Mouse (Mus musculus) MEL (cell line): ENCODE results near the gene Pofut1. TPM values are rescaled to one million over a fixed set of nuclear protein-coding genes. Genes with fewer than 3 reads are reported as not detected.

Experiments
- DNase-seq: peaks from one replicate; pipeline ENCODE4 v3.0.0; 2011; ENCODE audit warnings: low read depth, low spot score
- H3K27ac ChIP-seq: 2 replicates; pipeline ENCODE4 v1.5.1; 2012; ENCODE audit warnings: low read depth, mild to moderate bottlenecking, control low read depth, low read length, moderate library complexity; ENCODE audit not compliant: control insufficient read depth
- H3K27me3 ChIP-seq, 2 experiments: fragments of 150-350 bp in 1 of 2; sonication (generic) in 1 of 2; 2 replicates each; pipeline ENCODE4 v1.6.1; 2012; ENCODE audit warnings: low read length in 2 of 2, mild to moderate bottlenecking in 2 of 2, improper control_type of control experiment in 1 of 2, moderate library complexity in 1 of 2; ENCODE audit not compliant: insufficient read depth in 2 of 2, control insufficient read depth in 1 of 2
- H3K36me3 ChIP-seq, 2 experiments: 2 replicates each; pipeline ENCODE4 v1.6.1; 2012 to 2014; ENCODE audit warnings: low read length in 2 of 2, improper control_type of control experiment in 1 of 2, inconsistent platforms in 1 of 2, mild to moderate bottlenecking in 1 of 2; ENCODE audit not compliant: insufficient read depth in 2 of 2, control insufficient read depth in 1 of 2
- H3K4me1 ChIP-seq, 2 experiments: fragments of 150-350 bp in 1 of 2; sonication (generic) in 1 of 2; 2 replicates each; pipeline ENCODE4 v1.6.1; 2012; ENCODE audit warnings: low read length in 2 of 2, improper control_type of control experiment in 1 of 2, mild to moderate bottlenecking in 1 of 2; ENCODE audit not compliant: insufficient read depth in 2 of 2, control insufficient read depth in 1 of 2
- H3K4me3 ChIP-seq, 2 experiments: fragments of 150-350 bp in 1 of 2; sonication (generic) in 1 of 2; 2 replicates each; pipeline ENCODE4 v1.5.1; 2012; ENCODE audit warnings: low read depth in 2 of 2, low read length in 2 of 2, mild to moderate bottlenecking in 2 of 2, moderate library complexity in 2 of 2, control low read depth in 1 of 2, improper control_type of control experiment in 1 of 2; ENCODE audit not compliant: control insufficient read depth in 1 of 2, insufficient read depth in 1 of 2
- H3K79me2 ChIP-seq: 2 replicates; pipeline ENCODE4 v1.6.1; 2012; ENCODE audit warnings: mild to moderate bottlenecking, low read length, moderate library complexity; ENCODE audit not compliant: control insufficient read depth, poor library complexity, insufficient read depth
- H3K9ac ChIP-seq: 2 replicates; pipeline ENCODE4 v1.6.1; 2012; ENCODE audit warnings: low read depth, mild to moderate bottlenecking, control low read depth, low read length, moderate library complexity; ENCODE audit not compliant: control insufficient read depth, poor library complexity, severe bottlenecking
- H3K9me3 ChIP-seq: fragments of 150-350 bp; sonication (generic); replicated peaks from 2 replicates; pipeline ENCODE4 v1.6.1; 2012; ENCODE audit warnings: mild to moderate bottlenecking, low read length, improper control_type of control experiment, moderate library complexity; ENCODE audit not compliant: insufficient read depth
- CHD1 ChIP-seq: IDR thresholded peaks from 2 replicates; pipeline ENCODE4 v1.6.1; 2012; ENCODE audit warnings: low read depth, mild to moderate bottlenecking, inconsistent platforms, low read length, improper control_type of control experiment
- CHD2 ChIP-seq: IDR thresholded peaks from 2 replicates; pipeline ENCODE4 v1.6.1; 2011; ENCODE audit warnings: low read length, improper control_type of control experiment
- CTCF ChIP-seq, 3 experiments: IDR thresholded peaks in 2 of 3; conservative IDR thresholded peaks in 1 of 3; 2 replicates each; pipeline ENCODE4 v1.5.1; 2011 to 2012; ENCODE audit warnings: low read length in 3 of 3, low read depth in 2 of 3, mild to moderate bottlenecking in 2 of 3, improper control_type of control experiment in 1 of 3, inconsistent platforms in 1 of 3, mixed read lengths in 1 of 3, moderate library complexity in 1 of 3; ENCODE audit not compliant: control insufficient read depth in 1 of 3, insufficient read depth in 1 of 3, poor library complexity in 1 of 3, severe bottlenecking in 1 of 3
- E2F4 ChIP-seq: IDR thresholded peaks from 2 replicates; pipeline ENCODE4 v1.6.1; 2011; ENCODE audit warnings: low read depth, low read length, improper control_type of control experiment, borderline replicate concordance
- EP300 ChIP-seq, 2 experiments: IDR thresholded peaks; 2 replicates each; pipeline ENCODE4 v1.6.1; 2011; ENCODE audit warnings: improper control_type of control experiment in 2 of 2, low read length in 2 of 2, low read depth in 1 of 2, mild to moderate bottlenecking in 1 of 2
- ETS1 ChIP-seq: IDR thresholded peaks from 2 replicates; pipeline ENCODE4 v1.6.1; 2012; ENCODE audit warnings: low read depth, mild to moderate bottlenecking, inconsistent platforms, low read length, improper control_type of control experiment, moderate library complexity
- GABPA ChIP-seq: IDR thresholded peaks from 2 replicates; pipeline ENCODE4 v1.6.1; 2012; ENCODE audit warnings: low read depth, mild to moderate bottlenecking, inconsistent platforms, low read length, improper control_type of control experiment, moderate library complexity
- HCFC1 ChIP-seq: IDR thresholded peaks from 2 replicates; pipeline ENCODE4 v1.6.1; 2012; ENCODE audit warnings: low read depth, mild to moderate bottlenecking, inconsistent platforms, low read length, improper control_type of control experiment, moderate library complexity
- MXI1 ChIP-seq: IDR thresholded peaks from 2 replicates; pipeline ENCODE4 v1.6.1; 2011; ENCODE audit warnings: mild to moderate bottlenecking, low read depth, low read length, improper control_type of control experiment
- MYB ChIP-seq: IDR thresholded peaks from 2 replicates; pipeline ENCODE4 v1.6.1; 2011; ENCODE audit warnings: mild to moderate bottlenecking, low read depth, low read length, improper control_type of control experiment
- POLR2AphosphoS2 ChIP-seq: IDR thresholded peaks from 2 replicates; pipeline ENCODE4 v1.6.1; 2011; ENCODE audit warnings: low read length, improper control_type of control experiment
- POLR2AphosphoS5 ChIP-seq: IDR thresholded peaks from 2 replicates; pipeline ENCODE4 v1.6.1; 2012; ENCODE audit warnings: low read depth, borderline replicate concordance, mild to moderate bottlenecking, inconsistent platforms, low read length, moderate library complexity, mixed read lengths
- SMC3 ChIP-seq: IDR thresholded peaks from 2 replicates; pipeline ENCODE4 v1.6.1; 2011; ENCODE audit warnings: low read depth, low read length, improper control_type of control experiment
- TAL1 ChIP-seq: IDR thresholded peaks from 2 replicates; pipeline ENCODE4 v1.6.1; 2012; ENCODE audit warnings: mild to moderate bottlenecking, inconsistent platforms, low read length, moderate library complexity, mixed read lengths
- TCF12 ChIP-seq: IDR thresholded peaks from 2 replicates; pipeline ENCODE4 v1.6.1; 2014; ENCODE audit warnings: low read depth, mild to moderate bottlenecking, inconsistent platforms, low read length, improper control_type of control experiment, moderate library complexity
- USF2 ChIP-seq, 2 experiments: IDR thresholded peaks; 2 replicates each; pipeline ENCODE4 v1.6.1; 2011 to 2012; ENCODE audit warnings: improper control_type of control experiment in 2 of 2, low read length in 2 of 2, borderline replicate concordance in 1 of 2, inconsistent platforms in 1 of 2, low read depth in 1 of 2, mild to moderate bottlenecking in 1 of 2; ENCODE audit not compliant: insufficient read depth in 1 of 2
- ZC3H11A ChIP-seq: IDR thresholded peaks from 2 replicates; pipeline ENCODE4 v1.6.1; 2012; ENCODE audit warnings: low read depth, mild to moderate bottlenecking, inconsistent platforms, low read length, improper control_type of control experiment
- ZKSCAN1 ChIP-seq: IDR thresholded peaks from 2 replicates; pipeline ENCODE4 v1.6.1; 2012; ENCODE audit warnings: low read depth, mild to moderate bottlenecking, inconsistent platforms, low read length, improper control_type of control experiment, moderate library complexity
- ZMIZ1 ChIP-seq: IDR thresholded peaks from 2 replicates; pipeline ENCODE4 v1.6.1; 2012; ENCODE audit warnings: low read depth, mild to moderate bottlenecking, inconsistent platforms, low read length, improper control_type of control experiment, moderate library complexity
- polyA plus RNA-seq, 2 experiments: library from polyadenylated mRNA; stranded (reverse) in 1 of 2; unstranded in 1 of 2; fragments of >175 nt in 1 of 2; fragments of >200 nt in 1 of 2; gene quantifications; 2 replicates each; pipeline versions ENCODE4 v1.2.1 to v1.2.4; 2012; ENCODE audit warnings: low replicate concordance in 2 of 2, low read depth in 1 of 2; ENCODE audit not compliant: insufficient read length in 2 of 2, insufficient read depth in 1 of 2, missing spikeins in 1 of 2
- total RNA-seq: library from RNA; depleted of rRNA; stranded (reverse); fragments of 300-350 nt; gene quantifications from 2 replicates; pipeline ENCODE4 v1.2.3, GENCODE M21; 2012

Pofut1 gene
- total and polyA plus RNA-seq, 3 experiments, result 20.2 to 28.7 TPM; not detected in 1

DNA sequence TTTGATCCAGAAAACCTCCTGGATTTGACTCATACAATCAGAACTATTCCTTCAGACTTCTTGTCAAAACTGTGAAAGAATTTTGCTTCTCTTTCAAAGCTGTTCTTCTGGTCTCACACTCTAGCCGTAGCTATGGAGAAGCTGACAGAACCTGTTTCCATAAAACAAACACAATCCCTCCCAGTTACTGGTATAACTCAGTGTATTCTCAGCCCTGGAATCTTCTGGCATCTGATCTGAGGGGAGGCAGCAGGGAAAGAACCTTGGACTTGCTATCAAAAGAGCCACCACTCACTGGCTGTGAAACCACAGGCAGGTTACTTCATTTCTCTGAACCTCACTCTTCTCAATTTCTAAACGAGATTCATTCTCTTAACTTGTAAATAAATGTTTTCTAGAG is 2.9 kb upstream of the Pofut1 start:
- no peaks in the 10 kb centered on the region for H3K9me3 ChIP-seq
- peaks cover 48% of the 10 kb centered on the region for H3K79me2 ChIP-seq
- H3K9ac ChIP-seq, result no peak overlapping the region
- no peak for DNase-seq
- TF ChIP-seq MXI1, result no peak
- no peak for TF ChIP-seq CHD1
- no peak for TF ChIP-seq SMC3
- TF ChIP-seq MYB, result no peak
- TF ChIP-seq TCF12, result no peak
- TF ChIP-seq USF2 (IDR thresholded peaks at IDR 0.05; ENCODE audit: borderline replicate concordance in 1 of 2, insufficient read depth in 1 of 2, low read depth in 1 of 2, low read length in 2 of 2), result no peak
- no peak for TF ChIP-seq CHD2
- TF ChIP-seq POLR2AphosphoS5, result no peak
- no peak for TF ChIP-seq POLR2AphosphoS2
- no peak for TF ChIP-seq ZC3H11A
- TF ChIP-seq GABPA, result no peak
- no peak for TF ChIP-seq CTCF (IDR thresholded peaks at IDR 0.05 in 2 of 3, conservative IDR thresholded peaks at IDR 0.05 in 1 of 3; ENCODE audit: control insufficient read depth in 1 of 3, insufficient read depth in 1 of 3, low read depth in 2 of 3, low read length in 3 of 3, poor library complexity in 1 of 3, severe bottlenecking in 1 of 3)
- no peak for TF ChIP-seq TAL1
- TF ChIP-seq HCFC1, result no peak
- no peak for TF ChIP-seq ZMIZ1
- TF ChIP-seq ZKSCAN1, result no peak
- TF ChIP-seq ETS1, result no peak
- H3K27ac ChIP-seq, result no peak overlapping the region
- peaks cover 25 to 36% of the 10 kb centered on the region in 2 experiments for H3K36me3 ChIP-seq
- no peaks in the 10 kb centered on the region for H3K27me3 ChIP-seq
- no peak overlapping the region for H3K4me3 ChIP-seq
- H3K4me1 ChIP-seq, result peaks cover 14 to 18% of the 10 kb centered on the region in 2 experiments

DNA sequence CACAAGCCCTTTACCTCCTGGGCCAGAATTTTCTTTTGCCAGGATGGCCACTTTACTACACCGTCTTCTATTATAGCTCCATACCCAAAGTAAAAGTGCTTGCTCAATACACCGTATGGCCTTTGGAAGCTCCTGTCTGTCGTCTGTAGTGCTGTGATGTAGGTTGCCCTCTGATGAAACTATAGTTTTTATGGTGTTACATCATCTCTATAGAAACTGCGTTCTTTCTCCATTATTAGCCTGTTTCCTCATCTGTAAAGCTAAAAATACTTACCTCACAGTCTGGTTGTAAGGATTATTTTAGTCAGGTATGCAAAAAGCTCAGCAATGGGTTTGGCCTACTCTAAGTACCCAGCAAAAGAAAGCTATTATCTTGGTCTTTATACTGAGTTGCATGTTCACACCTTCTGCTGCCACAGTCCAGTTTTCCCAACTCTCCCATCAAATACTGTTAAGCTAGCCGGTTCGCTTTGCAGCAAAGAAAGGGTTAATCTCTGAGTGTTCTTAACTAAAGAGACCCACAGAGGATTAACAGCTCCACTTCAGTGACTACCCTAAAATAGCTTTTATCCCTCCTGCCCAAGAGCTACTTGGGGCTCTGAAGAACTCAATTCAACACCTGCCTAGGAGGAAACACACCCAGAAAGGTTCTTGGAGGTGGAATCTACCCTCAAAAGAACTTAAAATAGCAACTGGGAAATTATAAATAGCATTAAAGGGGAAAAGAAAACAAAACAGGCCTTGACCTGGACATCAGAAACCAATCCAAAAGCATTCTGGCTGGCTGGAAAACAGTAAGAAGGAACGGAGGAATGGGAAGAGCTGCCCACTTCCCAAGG is 2.1 kb upstream of the Pofut1 start:
- Histone ChIP-seq H3K36me3 (peaks cover 20 to 36% of the 10 kb centered on the region in 2 experiments), H3K9ac (peak overlapping the region; percentile 98), H3K4me1 (peaks cover 14 to 18% of the 10 kb centered on the region in 2 experiments), H3K27ac (peak overlapping the region; percentile 26; the same call in 1 of the 2 replicates), H3K9me3 (no peaks in the 10 kb centered on the region), H3K79me2 (peaks cover 50% of the 10 kb centered on the region), H3K4me3 (peak overlapping the region; percentile 93 to 98), H3K27me3 (no peaks in the 10 kb centered on the region)
- no peak for TF ChIP-seq E2F4
- TF ChIP-seq EP300 (IDR thresholded peaks at IDR 0.05; ENCODE audit: low read depth in 1 of 2, low read length in 2 of 2), result 0 out of 4 replicates have a peak, but pooled peaks of 1 of the 2 experiments have one; percentile 19
- DNase-seq, result no peak
